Mouse (Mus musculus) MEL (cell line): ENCODE measurements around the gene Farp1. TPM values are rescaled to one million over a fixed set of nuclear protein-coding genes. Genes with fewer than 3 reads are reported as not detected.

Experiments used
- DNase-seq: peaks from one replicate; pipeline ENCODE4 v3.0.0; 2011; ENCODE audit warnings: low read depth, low spot score
- H3K27ac ChIP-seq: 2 replicates; pipeline ENCODE4 v1.5.1; 2012; ENCODE audit warnings: low read depth, mild to moderate bottlenecking, control low read depth, low read length, moderate library complexity; ENCODE audit not compliant: control insufficient read depth
- H3K27me3 ChIP-seq, 2 experiments: fragments of 150-350 bp in 1 of 2; sonication (generic) in 1 of 2; 2 replicates each; pipeline ENCODE4 v1.6.1; 2012; ENCODE audit warnings: low read length in 2 of 2, mild to moderate bottlenecking in 2 of 2, improper control_type of control experiment in 1 of 2, moderate library complexity in 1 of 2; ENCODE audit not compliant: insufficient read depth in 2 of 2, control insufficient read depth in 1 of 2
- H3K36me3 ChIP-seq, 2 experiments: 2 replicates each; pipeline ENCODE4 v1.6.1; 2012 to 2014; ENCODE audit warnings: low read length in 2 of 2, improper control_type of control experiment in 1 of 2, inconsistent platforms in 1 of 2, mild to moderate bottlenecking in 1 of 2; ENCODE audit not compliant: insufficient read depth in 2 of 2, control insufficient read depth in 1 of 2
- H3K4me1 ChIP-seq, 2 experiments: fragments of 150-350 bp in 1 of 2; sonication (generic) in 1 of 2; 2 replicates each; pipeline ENCODE4 v1.6.1; 2012; ENCODE audit warnings: low read length in 2 of 2, improper control_type of control experiment in 1 of 2, mild to moderate bottlenecking in 1 of 2; ENCODE audit not compliant: insufficient read depth in 2 of 2, control insufficient read depth in 1 of 2
- H3K4me3 ChIP-seq, 2 experiments: fragments of 150-350 bp in 1 of 2; sonication (generic) in 1 of 2; 2 replicates each; pipeline ENCODE4 v1.5.1; 2012; ENCODE audit warnings: low read depth in 2 of 2, low read length in 2 of 2, mild to moderate bottlenecking in 2 of 2, moderate library complexity in 2 of 2, control low read depth in 1 of 2, improper control_type of control experiment in 1 of 2; ENCODE audit not compliant: control insufficient read depth in 1 of 2, insufficient read depth in 1 of 2
- H3K79me2 ChIP-seq: 2 replicates; pipeline ENCODE4 v1.6.1; 2012; ENCODE audit warnings: mild to moderate bottlenecking, low read length, moderate library complexity; ENCODE audit not compliant: control insufficient read depth, poor library complexity, insufficient read depth
- H3K9ac ChIP-seq: 2 replicates; pipeline ENCODE4 v1.6.1; 2012; ENCODE audit warnings: low read depth, mild to moderate bottlenecking, control low read depth, low read length, moderate library complexity; ENCODE audit not compliant: control insufficient read depth, poor library complexity, severe bottlenecking
- H3K9me3 ChIP-seq: fragments of 150-350 bp; sonication (generic); replicated peaks from 2 replicates; pipeline ENCODE4 v1.6.1; 2012; ENCODE audit warnings: mild to moderate bottlenecking, low read length, improper control_type of control experiment, moderate library complexity; ENCODE audit not compliant: insufficient read depth
- CHD1 ChIP-seq: IDR thresholded peaks from 2 replicates; pipeline ENCODE4 v1.6.1; 2012; ENCODE audit warnings: low read depth, mild to moderate bottlenecking, inconsistent platforms, low read length, improper control_type of control experiment
- CTCF ChIP-seq, 3 experiments: IDR thresholded peaks in 2 of 3; conservative IDR thresholded peaks in 1 of 3; 2 replicates each; pipeline ENCODE4 v1.5.1; 2011 to 2012; ENCODE audit warnings: low read length in 3 of 3, low read depth in 2 of 3, mild to moderate bottlenecking in 2 of 3, improper control_type of control experiment in 1 of 3, inconsistent platforms in 1 of 3, mixed read lengths in 1 of 3, moderate library complexity in 1 of 3; ENCODE audit not compliant: control insufficient read depth in 1 of 3, insufficient read depth in 1 of 3, poor library complexity in 1 of 3, severe bottlenecking in 1 of 3
- ELF1 ChIP-seq: IDR thresholded peaks from 2 replicates; pipeline ENCODE4 v1.6.1; 2014; ENCODE audit warnings: low read depth, mild to moderate bottlenecking, inconsistent platforms, low read length, improper control_type of control experiment, moderate library complexity
- GATA1 ChIP-seq: IDR thresholded peaks from 2 replicates; pipeline ENCODE4 v1.6.1; 2011; ENCODE audit warnings: low read depth, low read length, improper control_type of control experiment
- HCFC1 ChIP-seq: IDR thresholded peaks from 2 replicates; pipeline ENCODE4 v1.6.1; 2012; ENCODE audit warnings: low read depth, mild to moderate bottlenecking, inconsistent platforms, low read length, improper control_type of control experiment, moderate library complexity
- JUND ChIP-seq: IDR thresholded peaks from 2 replicates; pipeline ENCODE4 v1.6.1; 2011; ENCODE audit warnings: low read depth, mild to moderate bottlenecking, improper control_type of control experiment, low read length
- KAT2A ChIP-seq: conservative IDR thresholded peaks from 2 replicates; pipeline ENCODE4 v1.6.1; 2012; ENCODE audit warnings: low read depth, low read length, improper control_type of control experiment, inconsistent platforms
- MAX ChIP-seq: IDR thresholded peaks from 2 replicates; pipeline ENCODE4 v1.6.1; 2011; ENCODE audit warnings: low read length, improper control_type of control experiment
- MXI1 ChIP-seq: IDR thresholded peaks from 2 replicates; pipeline ENCODE4 v1.6.1; 2011; ENCODE audit warnings: mild to moderate bottlenecking, low read depth, low read length, improper control_type of control experiment
- MYB ChIP-seq: IDR thresholded peaks from 2 replicates; pipeline ENCODE4 v1.6.1; 2011; ENCODE audit warnings: mild to moderate bottlenecking, low read depth, low read length, improper control_type of control experiment
- MYC ChIP-seq: IDR thresholded peaks from 2 replicates; pipeline ENCODE4 v1.6.1; 2011; ENCODE audit warnings: low read depth, mild to moderate bottlenecking, low read length, improper control_type of control experiment, moderate library complexity
- POLR2AphosphoS2 ChIP-seq: IDR thresholded peaks from 2 replicates; pipeline ENCODE4 v1.6.1; 2011; ENCODE audit warnings: low read length, improper control_type of control experiment
- POLR2AphosphoS5 ChIP-seq: IDR thresholded peaks from 2 replicates; pipeline ENCODE4 v1.6.1; 2012; ENCODE audit warnings: low read depth, borderline replicate concordance, mild to moderate bottlenecking, inconsistent platforms, low read length, moderate library complexity, mixed read lengths
- RAD21 ChIP-seq: IDR thresholded peaks from 2 replicates; pipeline ENCODE4 v1.6.1; 2011; ENCODE audit warnings: mild to moderate bottlenecking, low read depth, low read length, improper control_type of control experiment
- RCOR1 ChIP-seq: IDR thresholded peaks from 2 replicates; pipeline ENCODE4 v1.6.1; 2012; ENCODE audit warnings: low read depth, mild to moderate bottlenecking, inconsistent platforms, low read length, improper control_type of control experiment
- SIN3A ChIP-seq: IDR thresholded peaks from 2 replicates; pipeline ENCODE4 v1.6.1; 2012; ENCODE audit warnings: low read length, improper control_type of control experiment, inconsistent platforms
- TAL1 ChIP-seq: IDR thresholded peaks from 2 replicates; pipeline ENCODE4 v1.6.1; 2012; ENCODE audit warnings: mild to moderate bottlenecking, inconsistent platforms, low read length, moderate library complexity, mixed read lengths
- TBP ChIP-seq: IDR thresholded peaks from 2 replicates; pipeline ENCODE4 v1.8.0; 2011; ENCODE audit warnings: low read depth, low read length, improper control_type of control experiment
- UBTF ChIP-seq: IDR thresholded peaks from 2 replicates; pipeline ENCODE4 v1.6.1; 2012; ENCODE audit warnings: low read depth, mild to moderate bottlenecking, inconsistent platforms, low read length, improper control_type of control experiment, moderate library complexity, borderline replicate concordance; ENCODE audit not compliant: insufficient read depth
- USF1 ChIP-seq: IDR thresholded peaks from 2 replicates; pipeline ENCODE4 v1.6.1; 2014; ENCODE audit warnings: low read depth, mild to moderate bottlenecking, inconsistent platforms, low read length, improper control_type of control experiment, moderate library complexity
- USF2 ChIP-seq, 2 experiments: IDR thresholded peaks; 2 replicates each; pipeline ENCODE4 v1.6.1; 2011 to 2012; ENCODE audit warnings: improper control_type of control experiment in 2 of 2, low read length in 2 of 2, borderline replicate concordance in 1 of 2, inconsistent platforms in 1 of 2, low read depth in 1 of 2, mild to moderate bottlenecking in 1 of 2; ENCODE audit not compliant: insufficient read depth in 1 of 2
- ZMIZ1 ChIP-seq: IDR thresholded peaks from 2 replicates; pipeline ENCODE4 v1.6.1; 2012; ENCODE audit warnings: low read depth, mild to moderate bottlenecking, inconsistent platforms, low read length, improper control_type of control experiment, moderate library complexity
- polyA plus RNA-seq, 2 experiments: library from polyadenylated mRNA; stranded (reverse) in 1 of 2; unstranded in 1 of 2; fragments of >175 nt in 1 of 2; fragments of >200 nt in 1 of 2; gene quantifications; 2 replicates each; pipeline versions ENCODE4 v1.2.1 to v1.2.4; 2012; ENCODE audit warnings: low replicate concordance in 2 of 2, low read depth in 1 of 2; ENCODE audit not compliant: insufficient read length in 2 of 2, insufficient read depth in 1 of 2, missing spikeins in 1 of 2
- total RNA-seq: library from RNA; depleted of rRNA; stranded (reverse); fragments of 300-350 nt; gene quantifications from 2 replicates; pipeline ENCODE4 v1.2.3, GENCODE M21; 2012

The Farp1 gene
- total and polyA plus RNA-seq, 3 experiments = 0.62 to 1.1 TPM; not detected in 1

DNA sequence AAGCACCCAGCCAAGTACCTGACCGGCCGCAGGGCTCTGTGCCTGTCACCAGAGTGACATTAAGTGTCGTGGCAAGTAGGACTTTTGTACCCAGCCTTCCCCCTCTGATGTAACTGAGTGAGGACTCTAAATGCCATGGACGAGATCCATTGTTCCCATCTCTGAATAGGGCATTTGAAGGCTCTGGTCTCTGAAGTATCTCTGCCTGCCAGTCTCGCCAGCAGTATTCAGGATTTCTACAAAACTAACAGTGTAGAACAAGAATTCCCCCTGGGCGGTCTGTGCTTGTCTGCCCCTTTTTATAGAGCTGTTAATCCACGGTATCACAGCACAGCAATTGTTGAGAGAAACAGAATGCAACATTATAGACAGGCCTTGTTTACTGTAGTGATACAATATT lies 118.3 kb downstream of the Farp1 start:
- H3K27me3 ChIP-seq = peaks cover 0 to 2% of the 10 kb centered on the region in 2 experiments; a peak in 2 of 4 replicates
- no peaks in the 10 kb centered on the region for H3K9me3 ChIP-seq
- no peaks in the 10 kb centered on the region for H3K79me2 ChIP-seq
- H3K4me1 ChIP-seq = no peaks in the 10 kb centered on the region
- no peak for DNase-seq
- TF ChIP-seq TBP (no peak), ZMIZ1 (no peak), TAL1 (no peak), RCOR1 (no peak), MAX (no peak), RAD21 (no peak), POLR2AphosphoS2 (no peak), MYB (no peak), UBTF (no peak), USF1 (no peak), ELF1 (no peak), USF2 (IDR thresholded peaks at IDR 0.05; ENCODE audit: borderline replicate concordance in 1 of 2, insufficient read depth in 1 of 2, low read depth in 1 of 2, low read length in 2 of 2) (no peak), MXI1 (no peak), MYC (no peak), CHD1 (no peak)
- H3K9ac ChIP-seq = no peak overlapping the region
- no peaks in the 10 kb centered on the region for H3K36me3 ChIP-seq
- H3K4me3 ChIP-seq = no peak overlapping the region
- no peak overlapping the region for H3K27ac ChIP-seq

DNA sequence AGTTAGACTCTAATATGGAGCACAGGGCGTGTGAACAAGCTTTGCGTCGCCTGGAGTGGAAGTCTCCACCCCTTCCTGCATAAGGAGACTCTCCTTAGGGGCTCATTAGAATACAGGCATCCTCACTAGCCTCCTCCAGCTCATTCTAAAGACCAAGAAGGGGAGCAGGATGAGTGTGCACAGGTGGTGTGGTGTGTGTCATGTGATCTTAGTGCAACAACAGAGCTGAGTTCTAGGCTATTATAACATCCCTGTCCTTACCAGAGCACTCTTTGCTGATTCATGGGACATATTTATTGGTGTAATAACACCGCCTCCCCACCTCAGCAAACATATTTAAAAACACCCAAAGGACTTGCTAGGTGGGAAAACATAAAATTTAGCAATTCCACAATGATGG lies 120.2 kb downstream of the Farp1 start:
- no peak overlapping the region for H3K9ac ChIP-seq
- H3K79me2 ChIP-seq = no peaks in the 10 kb centered on the region
- no peak for DNase-seq
- no peaks in the 10 kb centered on the region for H3K4me1 ChIP-seq
- H3K27ac ChIP-seq = no peak overlapping the region
- TF ChIP-seq KAT2A (no peak), GATA1 (no peak), HCFC1 (no peak), TBP (no peak), POLR2AphosphoS5 (no peak), UBTF (no peak), MYB (no peak), SIN3A (no peak), JUND (no peak), RAD21 (no peak), USF1 (no peak), POLR2AphosphoS2 (no peak), TAL1 (no peak), CTCF (IDR thresholded peaks at IDR 0.05 in 2 of 3, conservative IDR thresholded peaks at IDR 0.05 in 1 of 3; ENCODE audit: control insufficient read depth in 1 of 3, insufficient read depth in 1 of 3, low read depth in 2 of 3, low read length in 3 of 3, poor library complexity in 1 of 3, severe bottlenecking in 1 of 3) (no peak)
- TF ChIP-seq, all 39 proteins: peak for 0
- Histone ChIP-seq H3K36me3 (no peaks in the 10 kb centered on the region), H3K4me3 (no peak overlapping the region), H3K9me3 (no peaks in the 10 kb centered on the region), H3K27me3 (peaks cover 0 to 2% of the 10 kb centered on the region in 2 experiments; a peak in 2 of 4 replicates)
